Mouse (Mus musculus) A20 (cell line): ENCODE results near the gene Wdr20.

Source experiments
- DNase-seq: peaks from one replicate; pipeline ENCODE4 v3.0.0-alpha.2; 2011; ENCODE audit warnings: low read depth, low spot score

Wdr20 gene

GRCm38 (mm10) chr12:110777853-110778252 is 40.1 kb downstream of the Wdr20 start:
- DNase-seq, result peak; percentile 90

GRCm38 (mm10) chr12:110779296-110779695 is 41.6 kb downstream of the Wdr20 start:
- peak; percentile 84 for DNase-seq

- no peak for DNase-seq
Measured at GRCm38 (mm10) chr12:110781181-110781580, 43.4 kb downstream of the Wdr20 start.

GRCm38 (mm10) chr12:110782278-110782677 is 44.5 kb downstream of the Wdr20 start:
- DNase-seq, result no peak

GRCm38 (mm10) chr12:110784211-110784610 is 46.5 kb downstream of the Wdr20 start:
- DNase-seq, result no peak

DNA sequence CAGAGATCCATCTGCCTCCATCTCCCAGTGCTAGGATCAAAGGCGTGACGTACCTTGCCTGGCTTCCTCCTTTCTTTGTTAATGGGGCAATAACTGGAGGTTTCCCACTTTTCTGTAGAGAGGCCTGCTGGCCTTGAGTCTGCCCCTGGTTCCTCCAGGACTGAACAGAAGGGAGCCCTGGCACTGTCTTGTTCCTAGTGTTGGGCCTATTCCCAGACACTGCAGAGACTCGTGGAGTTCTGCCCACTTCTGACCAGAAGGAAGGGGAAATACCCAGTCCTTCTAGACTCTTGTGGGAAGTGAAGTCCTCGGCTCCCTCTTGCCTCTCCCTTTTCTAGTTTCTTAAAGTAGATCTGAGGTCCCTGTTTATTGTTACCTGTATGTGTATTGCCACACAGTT is 48.5 kb downstream of the Wdr20 start:
- DNase-seq, result no peak

DNA sequence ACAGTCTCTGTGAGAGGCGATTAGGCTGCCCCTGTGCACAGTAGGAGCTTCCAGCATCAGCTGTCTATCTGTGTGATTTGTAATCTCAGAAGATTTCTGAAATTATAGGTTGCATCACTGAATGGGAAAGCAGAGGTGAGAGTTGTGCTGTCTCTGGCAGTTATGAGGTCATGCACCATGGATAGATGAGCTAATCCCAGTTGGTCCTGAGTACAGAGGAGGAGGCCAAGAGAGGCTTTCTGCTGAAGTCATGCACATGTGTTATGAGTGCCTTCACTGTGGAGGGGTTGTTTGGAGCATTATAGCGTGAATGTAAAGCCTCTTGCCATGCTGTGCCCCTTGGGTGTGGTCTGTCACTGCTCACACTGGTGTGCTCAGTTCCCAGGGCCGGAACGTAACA is 52.8 kb downstream of the Wdr20 start:
- no peak for DNase-seq

DNA sequence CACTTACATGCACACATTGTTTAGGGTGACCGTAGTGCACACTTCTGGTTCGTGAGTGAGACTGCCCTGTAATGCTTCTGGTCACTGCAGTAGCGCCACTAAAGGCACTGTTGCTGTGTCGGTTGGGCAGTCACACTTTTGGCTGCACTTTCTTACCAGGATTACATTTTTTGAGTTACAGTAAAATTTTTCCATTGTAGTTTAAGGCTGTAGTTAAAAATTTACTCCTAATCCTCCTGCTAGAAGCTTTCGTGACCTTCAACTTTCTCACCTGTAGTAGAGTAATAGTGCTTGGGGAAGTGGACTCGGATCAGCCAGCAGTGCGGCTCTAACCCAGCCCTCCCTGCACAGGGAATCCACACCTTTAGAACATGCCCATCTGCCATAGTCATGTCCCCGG is 53.3 kb downstream of the Wdr20 start:
- no peak for DNase-seq

- DNase-seq, result no peak
Measured at GRCm38 (mm10) chr12:110795035-110795434, 57.3 kb downstream of the Wdr20 start.

GRCm38 (mm10) chr12:110796748-110797147 is 59.0 kb downstream of the Wdr20 start:
- no peak for DNase-seq

DNA sequence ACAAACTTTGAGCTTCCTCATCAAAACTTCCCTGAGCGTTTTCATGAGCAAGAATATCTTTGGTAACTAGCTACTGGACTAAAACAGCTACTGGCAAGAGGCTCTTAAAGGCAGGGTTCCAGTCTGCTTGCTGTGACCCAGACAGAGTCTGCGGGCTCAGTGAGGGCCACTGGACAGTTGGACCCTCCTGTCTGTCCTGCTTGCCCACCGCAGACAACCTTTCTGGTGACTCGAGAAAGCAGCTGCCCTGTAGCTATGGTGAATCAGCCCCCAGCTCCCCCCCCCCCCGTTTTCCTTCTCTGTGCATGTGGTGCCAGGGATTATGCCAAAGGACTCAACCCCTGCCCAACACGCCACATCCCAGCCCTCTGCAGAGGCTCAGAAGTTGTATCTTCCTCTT is 59.5 kb downstream of the Wdr20 start:
- DNase-seq, result no peak

DNA sequence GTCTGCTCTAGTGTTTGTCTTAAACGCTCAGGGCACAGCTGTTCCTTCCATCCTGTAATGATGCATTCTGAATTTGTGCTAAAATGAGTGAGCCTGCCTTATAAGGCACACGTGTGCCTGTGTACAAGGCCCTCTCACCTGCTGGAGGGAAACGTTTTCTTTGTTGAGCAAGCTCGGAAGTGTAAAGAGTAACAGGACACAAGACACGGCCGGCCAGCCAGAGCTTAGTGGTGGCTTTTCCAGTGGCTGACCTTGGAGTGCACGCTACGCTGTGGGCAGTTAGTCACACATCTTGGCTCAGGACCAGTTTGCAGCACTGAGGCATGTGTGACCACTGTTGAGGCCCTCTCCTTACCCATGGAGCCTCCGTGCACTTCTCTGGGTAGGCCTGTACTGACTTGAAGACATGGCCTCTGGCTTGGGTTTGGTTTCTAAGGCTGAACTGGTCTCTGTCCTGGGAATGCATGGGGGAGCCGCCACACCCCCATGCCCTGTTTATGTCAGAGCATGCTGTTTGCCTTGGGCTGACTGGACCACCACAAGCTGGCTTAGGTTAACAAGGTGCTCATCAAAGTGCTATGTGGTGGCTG is 60.2 kb downstream of the Wdr20 start:
- no peak for DNase-seq

DNA sequence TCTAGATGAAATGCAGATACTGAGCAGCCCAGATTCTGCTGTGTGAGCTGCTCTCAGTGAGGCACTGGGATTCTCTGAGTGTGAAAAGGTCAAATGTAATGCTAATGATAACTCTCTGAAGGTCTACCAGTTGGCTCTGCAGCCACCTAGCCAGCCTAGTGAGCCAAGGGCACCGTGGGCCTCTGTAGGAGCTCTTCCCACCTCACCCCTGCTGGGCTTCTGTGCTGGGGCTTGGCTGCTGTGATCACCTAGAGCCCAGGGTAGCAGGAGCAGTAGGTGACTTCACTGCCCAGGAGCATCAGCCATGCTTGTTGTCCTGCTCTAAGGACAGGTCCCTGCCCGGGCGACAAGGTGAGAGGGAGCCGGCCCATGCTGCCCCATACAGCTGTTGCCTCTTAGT is 61.5 kb downstream of the Wdr20 start:
- no peak for DNase-seq

DNA sequence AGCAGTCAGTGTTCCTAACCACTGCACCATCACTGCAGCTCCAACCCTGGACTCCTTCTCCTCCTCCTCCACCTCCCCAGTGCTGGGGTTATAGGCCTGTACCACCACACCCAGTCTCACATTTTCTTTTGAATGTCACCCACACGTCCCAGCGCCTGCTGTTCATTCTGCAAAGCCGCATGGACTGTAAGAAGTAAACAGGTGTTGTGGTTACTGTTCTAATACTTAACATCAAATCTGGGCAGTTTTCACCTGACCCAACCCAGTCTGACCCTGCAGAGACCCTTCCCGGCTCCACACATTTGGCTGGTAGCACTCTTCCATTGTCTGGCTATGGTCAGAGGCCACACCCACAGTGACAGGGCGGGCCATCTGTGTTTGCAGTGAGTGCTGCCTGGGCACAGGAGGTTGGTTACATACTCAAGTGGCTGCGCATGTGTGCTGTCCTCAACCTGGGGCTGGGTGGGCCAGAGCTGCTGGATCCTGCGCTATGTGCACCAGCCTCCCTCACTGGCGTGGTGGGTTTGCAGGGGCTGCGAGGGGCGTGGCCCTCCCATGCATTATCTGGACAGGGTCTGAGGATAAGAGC is 64.2 kb downstream of the Wdr20 start:
- no peak for DNase-seq

DNA sequence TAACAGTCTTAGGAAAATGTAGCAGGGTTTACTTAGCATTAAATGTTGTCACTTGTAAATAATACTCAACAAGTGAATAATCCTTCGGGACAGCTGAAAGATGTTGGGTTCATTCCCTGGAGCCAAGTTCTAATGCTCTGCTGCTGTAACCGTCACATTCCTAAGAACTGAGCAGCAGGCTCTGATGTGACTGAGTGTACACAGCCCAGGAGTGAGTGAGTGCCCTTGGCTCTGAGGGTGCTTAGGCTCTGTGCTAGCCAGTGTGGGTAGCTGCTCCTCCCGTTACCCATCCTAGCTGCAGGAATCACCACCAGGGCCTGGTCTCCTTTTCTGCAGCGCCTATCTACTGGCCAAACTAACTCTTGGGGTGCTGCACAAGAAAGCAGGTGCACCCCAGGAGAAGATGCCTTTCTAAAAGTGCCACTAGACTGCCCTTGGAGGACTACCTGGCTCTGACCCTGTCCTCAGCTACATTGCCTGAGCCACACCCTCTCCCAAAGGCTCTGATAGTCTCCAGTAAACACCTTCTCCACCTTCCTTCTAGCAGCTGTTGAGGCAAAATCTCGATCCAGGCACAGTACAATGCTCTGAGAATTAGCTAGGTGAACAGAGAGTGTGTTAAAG is 65.0 kb downstream of the Wdr20 start:
- no peak for DNase-seq

DNA sequence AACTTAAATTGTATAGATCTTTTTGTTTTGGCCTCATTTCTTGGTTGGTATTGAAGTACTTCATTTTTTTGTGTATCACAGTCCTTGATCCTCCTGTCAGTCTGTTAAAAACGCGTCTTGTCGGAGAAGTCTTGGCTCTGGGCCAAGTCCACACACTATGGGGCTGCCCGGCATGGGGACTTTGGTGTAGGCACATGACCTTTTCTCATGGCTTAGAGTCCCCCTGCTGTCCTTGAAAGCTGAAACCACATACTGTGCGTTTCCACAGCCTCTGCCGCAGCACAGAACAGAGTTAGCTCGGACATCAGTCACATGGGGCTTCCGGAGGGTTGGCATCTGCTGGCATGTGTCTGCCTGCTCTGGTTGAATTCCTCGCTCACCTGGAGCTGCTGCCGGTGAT is 66.5 kb downstream of the Wdr20 start:
- DNase-seq, result no peak

- DNase-seq, result peak; percentile 17
Measured at GRCm38 (mm10) chr12:110806301-110806970, 68.7 kb downstream of the Wdr20 start.

DNA sequence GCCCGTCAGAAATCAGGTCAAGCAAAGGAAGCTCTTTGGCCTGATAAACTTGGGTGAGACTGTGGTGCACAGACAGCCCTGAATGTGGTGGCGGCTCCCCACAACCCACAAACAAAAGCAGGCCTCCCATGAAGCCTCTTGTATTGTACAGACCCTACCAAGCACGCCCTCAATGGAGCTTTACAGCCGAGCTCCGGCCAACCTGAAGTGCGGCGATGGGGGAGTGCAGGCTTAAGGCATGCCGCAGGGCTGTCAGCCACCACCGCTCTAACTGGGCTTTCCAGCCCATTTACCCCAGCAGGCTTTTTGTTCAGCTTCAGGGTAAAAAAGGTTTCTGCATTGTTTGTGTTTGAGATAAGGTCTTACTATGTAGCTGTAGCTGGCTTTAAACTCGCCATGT is 70.7 kb downstream of the Wdr20 start:
- DNase-seq, result no peak

- DNase-seq, result no peak
Measured at GRCm38 (mm10) chr12:110808848-110809247, 71.1 kb downstream of the Wdr20 start.

DNA sequence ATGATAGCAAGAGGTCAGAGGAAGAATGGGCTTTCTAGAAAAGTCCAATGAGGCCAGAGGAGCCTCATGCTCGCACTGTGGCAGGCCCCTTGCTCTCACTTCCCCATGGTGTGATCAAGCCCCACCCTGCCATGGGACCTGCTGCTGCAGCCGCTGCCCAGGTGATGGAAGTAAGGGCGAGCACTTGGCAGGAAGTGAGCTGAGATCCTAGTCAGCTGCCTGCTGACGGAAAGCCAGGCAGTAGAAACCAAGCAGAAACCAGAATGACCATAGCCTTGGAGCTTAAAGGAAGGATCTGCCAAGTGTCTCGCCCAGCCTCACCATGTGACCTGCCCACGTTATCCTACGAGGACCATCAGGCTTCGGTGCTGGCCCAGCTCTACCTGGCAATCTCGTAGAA is 75.4 kb downstream of the Wdr20 start:
- peak; percentile 88 for DNase-seq

DNA sequence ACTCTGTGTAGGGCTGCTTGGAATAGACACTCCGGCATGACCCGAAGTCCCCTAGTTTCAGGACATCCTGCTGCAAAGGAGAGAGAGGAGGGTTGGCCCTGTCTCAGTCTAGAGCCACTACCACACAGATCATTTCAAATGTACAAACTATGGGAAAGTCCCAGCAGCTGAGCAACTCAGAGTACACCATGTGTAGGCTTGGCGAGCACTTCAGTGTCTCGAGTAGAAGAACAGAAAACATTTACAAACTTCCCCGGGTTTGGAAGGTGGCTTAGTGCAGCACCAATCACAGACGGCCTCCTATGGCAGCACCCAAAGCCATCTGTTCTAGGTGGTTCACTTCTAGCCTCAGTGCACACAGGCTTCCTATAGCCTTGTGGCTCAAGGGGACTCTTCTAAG is 75.9 kb downstream of the Wdr20 start:
- DNase-seq, result peak; percentile 61

GRCm38 (mm10) chr12:110814924-110815323 is 77.2 kb downstream of the Wdr20 start:
- DNase-seq, result no peak

GRCm38 (mm10) chr12:110816833-110817232 is 79.1 kb downstream of the Wdr20 start:
- no peak for DNase-seq
